Mouse (Mus musculus) liver, postnatal 0 days (tissue): ENCODE results near the gene Nploc4. TPM values are rescaled to one million over a fixed set of nuclear protein-coding genes. Genes with fewer than 3 reads are reported as not detected.

Source experiments
- ATAC-seq: fragments of 200-750 bp; cut with Nextera tagmentation; 2 replicates; pipeline ENCODE4 v1.8.0; 2017; ENCODE audit warnings: mild to moderate bottlenecking, moderate library complexity
- DNase-seq: peaks from one replicate; pipeline ENCODE4 v3.0.0-alpha.2; 2016
- H3K27ac ChIP-seq: fragments of 300-500 bp; sonication (generic); 2 replicates; pipeline ENCODE4 v1.5.1; 2014; ENCODE audit warnings: antibody characterized with exemption, moderate library complexity, mild to moderate bottlenecking, low read depth
- H3K27me3 ChIP-seq: fragments of 300-500 bp; sonication (generic); 2 replicates; pipeline ENCODE4 v1.6.1; 2014; ENCODE audit warnings: low read length, control low read depth, mixed read lengths; ENCODE audit not compliant: insufficient read depth
- H3K36me3 ChIP-seq: fragments of 300-500 bp; sonication (generic); replicated peaks from 2 replicates; pipeline ENCODE4 v1.6.1; 2014; ENCODE audit warnings: mild to moderate bottlenecking, control low read depth, low read length, moderate library complexity, mixed read lengths; ENCODE audit not compliant: insufficient read depth
- H3K4me1 ChIP-seq: fragments of 300-500 bp; sonication (generic); 2 replicates; pipeline ENCODE4 v1.6.1; 2014; ENCODE audit warnings: antibody characterized with exemption, mild to moderate bottlenecking, control low read depth; ENCODE audit not compliant: insufficient read depth
- H3K4me2 ChIP-seq: fragments of 300-500 bp; sonication (generic); 2 replicates; pipeline ENCODE4 v1.6.1; 2014; ENCODE audit warnings: low read depth, mild to moderate bottlenecking, low read length, moderate library complexity, mixed read lengths
- H3K4me3 ChIP-seq: fragments of 300-500 bp; sonication (generic); 2 replicates; pipeline ENCODE4 v1.5.1; 2014; ENCODE audit warnings: low read depth, low read length
- H3K9ac ChIP-seq: fragments of 300-500 bp; sonication (generic); replicated peaks from 2 replicates; pipeline ENCODE4 v1.6.1; 2014; ENCODE audit warnings: mild to moderate bottlenecking, moderate library complexity
- H3K9me3 ChIP-seq: fragments of 300-500 bp; sonication (generic); 2 replicates; pipeline ENCODE4 v1.6.1; 2016; ENCODE audit warnings: mild to moderate bottlenecking, control low read depth, low read length, mixed read lengths
- CTCF ChIP-seq: sonication (generic); IDR thresholded peaks from 2 replicates; pipeline ENCODE4 v1.5.1; 2016; ENCODE audit warnings: antibody characterized with exemption, low read depth
- EP300 ChIP-seq: IDR thresholded peaks from 2 replicates; pipeline ENCODE4 v1.6.1; 2016; ENCODE audit warnings: antibody characterized with exemption, low read depth, mild to moderate bottlenecking
- WGBS: fragments of 180-500 bp; shearing (Covaris S2); extraction: QIAGEN DNeasy Blood & Tissue Kit; methylation state at CpG from one replicate; pipeline ENCODE4 v1.1.7; 2014; ENCODE audit not compliant: insufficient replicate concordance; 5-methylcytosine and 5-hydroxymethylcytosine counted together
- polyA plus RNA-seq: library from polyadenylated mRNA; unstranded; fragments of >200 nt; fragmentation: Nextera tagmentation; extraction: Ambion mirVana; gene quantifications from 2 replicates; pipeline ENCODE4 v1.2.1, GENCODE M21; 2015

The Nploc4 gene
- 12.5 and 12.8 TPM in 2 replicates for polyA plus RNA-seq

GRCm38 (mm10) chr11:120437152-120437856 lies at the start of gene Nploc4:
Gene Nploc4 (minus strand): TSS chr11:120437708.
- no peak for TF ChIP-seq EP300
- peak; percentile 24; the same call in 1 of the 2 replicates for TF ChIP-seq CTCF
- Histone ChIP-seq H3K36me3 (peaks cover 26% of the 10 kb centered on the region), H3K4me3 (peak within 1 kb of the TSS; percentile 87), H3K4me1 (0 out of 2 replicates have a peak, but pooled peaks cover 9% of the 10 kb centered on the region), H3K27ac (peak within 1 kb of the TSS; percentile 90), H3K9me3 (no peaks in the 10 kb centered on the region), H3K4me2 (peak within 1 kb of the TSS; percentile 78), H3K27me3 (no peaks in the 10 kb centered on the region), H3K9ac (peak within 1 kb of the TSS; percentile 91)
- DNase-seq (peak; percentile 92), ATAC-seq (peak; percentile 92)
- WGBS = 3% methylated on average over 59 of the region's 77 CpGs

GRCm38 (mm10) chr11:120485251-120485650 lies 47.7 kb upstream of the Nploc4 start:
- WGBS = 5% methylated on average over 10 of the region's 10 CpGs
- no peaks in the 10 kb centered on the region for H3K9me3 ChIP-seq
- DNase-seq (no peak), ATAC-seq (no peak)
- H3K4me1 ChIP-seq = peaks cover 14% of the 10 kb centered on the region
- peak overlapping the region; percentile 89 for H3K27ac ChIP-seq
- no peaks in the 10 kb centered on the region for H3K27me3 ChIP-seq
- peak overlapping the region; percentile 94 for H3K4me3 ChIP-seq
- TF ChIP-seq CTCF = no peak
- TF ChIP-seq EP300 = no peak
- peak overlapping the region; percentile 83 for H3K9ac ChIP-seq
- H3K36me3 ChIP-seq = peaks cover 41% of the 10 kb centered on the region
- H3K4me2 ChIP-seq = peak overlapping the region; percentile 94

- Histone ChIP-seq H3K9me3 (no peaks in the 10 kb centered on the region), H3K9ac (peak within 1 kb of the TSS; percentile 83), H3K4me3 (peak within 1 kb of the TSS; percentile 94), H3K27me3 (no peaks in the 10 kb centered on the region), H3K27ac (peak within 1 kb of the TSS; percentile 89), H3K4me1 (peaks cover 8% of the 10 kb centered on the region), H3K36me3 (peaks cover 48% of the 10 kb centered on the region), H3K4me2 (peak within 1 kb of the TSS; percentile 94)
- TF ChIP-seq EP300 = peak; percentile 70
- TF ChIP-seq CTCF = 0 out of 2 replicates have a peak, but pooled peaks have one; percentile 3
- WGBS = 2% methylated on average over 58 of the region's 60 CpGs
- ATAC-seq (peak; percentile 88), DNase-seq (peak; percentile 92)
These were observed 46.9 kb upstream of the Nploc4 start, which contains the start of gene Mrpl12 for GRCm38 (mm10) chr11:120484265-120484981. Gene Mrpl12 (plus strand): TSS chr11:120484613.

GRCm38 (mm10) chr11:120483448-120483934 lies 46.0 kb upstream of the Nploc4 start:
- no peak overlapping the region; the same call in 1 of the 2 replicates for H3K9ac ChIP-seq
- H3K4me1 ChIP-seq = peaks cover 8% of the 10 kb centered on the region
- 86% methylated on average over 7 of the region's 7 CpGs for WGBS
- peaks cover 51% of the 10 kb centered on the region for H3K36me3 ChIP-seq
- ATAC-seq = no peak
- no peak for DNase-seq
- no peaks in the 10 kb centered on the region for H3K27me3 ChIP-seq
- peak overlapping the region; percentile 94; the same call in 1 of the 2 replicates for H3K4me3 ChIP-seq
- H3K4me2 ChIP-seq = peak overlapping the region; percentile 94
- no peak overlapping the region for H3K27ac ChIP-seq
- H3K9me3 ChIP-seq = no peaks in the 10 kb centered on the region
- TF ChIP-seq EP300 = no peak
- no peak for TF ChIP-seq CTCF

- peak overlapping the region; percentile 83 for H3K27ac ChIP-seq
- H3K9ac ChIP-seq = 0 out of 2 replicates have a peak overlapping the region, but pooled peaks have one; percentile 16
- peaks cover 10% of the 10 kb centered on the region for H3K4me1 ChIP-seq
- DNase-seq (peak; percentile 57), ATAC-seq (peak; percentile 56)
- TF ChIP-seq CTCF = no peak
- TF ChIP-seq EP300 = no peak
- H3K4me3 ChIP-seq = no peak overlapping the region
- no peaks in the 10 kb centered on the region for H3K27me3 ChIP-seq
- WGBS = 77% methylated on average over 6 of the region's 6 CpGs
- H3K9me3 ChIP-seq = no peaks in the 10 kb centered on the region
- H3K4me2 ChIP-seq = no peak overlapping the region
- H3K36me3 ChIP-seq = peaks cover 61% of the 10 kb centered on the region
These were observed 34.5 kb upstream of the Nploc4 start for GRCm38 (mm10) chr11:120472052-120472451.

GRCm38 (mm10) chr11:120467736-120468092 lies 30.2 kb upstream of the Nploc4 start:
- H3K27me3 ChIP-seq = no peaks in the 10 kb centered on the region
- no peaks in the 10 kb centered on the region for H3K9me3 ChIP-seq
- TF ChIP-seq EP300 = no peak
- TF ChIP-seq CTCF = no peak
- under 1% methylated on average over 33 of the region's 33 CpGs for WGBS
- H3K4me1 ChIP-seq = peaks cover 18% of the 10 kb centered on the region
- peaks cover 36% of the 10 kb centered on the region for H3K36me3 ChIP-seq
- peak overlapping the region; percentile 89 for H3K4me2 ChIP-seq
- H3K4me3 ChIP-seq = peak overlapping the region; percentile 96
- peak overlapping the region; percentile 67 for H3K27ac ChIP-seq
- DNase-seq (no peak), ATAC-seq (peak; percentile 56)
- H3K9ac ChIP-seq = peak overlapping the region; percentile 88
